23 mouse cellular contexts compared by ENCODE assay signal in genomic region chr13:94808596-94808995, GRCm38 (mm10). TPM values are rescaled to one million over a fixed set of nuclear protein-coding genes. Genes with fewer than 3 reads are reported as not detected.
A peak's percentile ranks its signal among the peaks of the same experiment; 100 is the strongest.
DNase-seq lines count a peak whose midpoint lies in the region; ATAC-seq lines count a peak whose summit lies in the region.
"Had no signal": no experiment of that assay in that cellular context is flagged by ENCODE, and none has a peak within 500 bp of the region (broad histone marks: within the 10 kb centered on the region; RNA-seq: fewer than 3 reads in every experiment).

No protein-coding gene starts in this region.

- H3K27ac ChIP-seq in embryonic facial prominence, embryonic 10.5 days (replicated peaks) = no peak overlapping the region
- H3K27ac ChIP-seq: embryonic facial prominence, embryonic 13.5 days; heart, embryonic 10.5 days; hindbrain, embryonic 12.5 days had no signal

- DNase-seq in frontal cortex, adult 2 months (ENCODE audit: extremely low spot score in 1 of 2, low spot score in 1 of 2) = peak; percentile 7 to 39
- DNase-seq in frontal cortex, postnatal 10 days (ENCODE audit: low spot score in 2 of 2) = no peak
- DNase-seq in 416B (ENCODE audit: low read depth) = peak; percentile 74
- peak; percentile 68 for DNase-seq in adipocyte (ENCODE audit: low spot score)
- DNase-seq in embryonic facial prominence, embryonic 10.5 days (ENCODE audit: low spot score) = no peak
- DNase-seq in right cerebral cortex, postnatal 25 days = no peak
- DNase-seq in retina, postnatal 1 day = no peak
- DNase-seq: adrenal gland, postnatal 10 days; cerebellum, adult 11-12 months; cerebellum, adult 9-10 months; cerebellum, postnatal 25 days; gastrocnemius, postnatal 36 days; heart, adult 18-20 months; heart, postnatal 10 days; heart, postnatal 4 days had no signal

- H3K36me3 ChIP-seq in embryonic facial prominence, embryonic 10.5 days (replicated peaks) = peaks cover 5% of the 10 kb centered on the region
- H3K36me3 ChIP-seq: embryonic facial prominence, embryonic 13.5 days; hindbrain, embryonic 12.5 days had no signal

- H3K27me3 ChIP-seq in embryonic facial prominence, embryonic 10.5 days (replicated peaks; ENCODE audit: low read depth, poor library complexity, severe bottlenecking) = no peaks in the 10 kb centered on the region
- H3K27me3 ChIP-seq: CH12.LX; embryonic facial prominence, embryonic 13.5 days; hindbrain, embryonic 12.5 days had no signal

- H3K4me1 ChIP-seq in embryonic facial prominence, embryonic 10.5 days = peaks cover 31% of the 10 kb centered on the region

- H3K9me3 ChIP-seq in embryonic facial prominence, embryonic 10.5 days = no peaks in the 10 kb centered on the region
- H3K9me3 ChIP-seq: embryonic facial prominence, embryonic 13.5 days; heart, embryonic 10.5 days; hindbrain, embryonic 12.5 days had no signal

- no peak overlapping the region for H3K4me3 ChIP-seq in embryonic facial prominence, embryonic 10.5 days
- H3K4me3 ChIP-seq: embryonic facial prominence, embryonic 13.5 days; heart, embryonic 10.5 days; hindbrain, embryonic 12.5 days had no signal

- ATAC-seq in megakaryocyte, adult 5-6 weeks (ENCODE audit: poor library complexity, severe bottlenecking) = 0 out of 2 replicates have a peak, but pooled peaks have one; percentile 22
- ATAC-seq: forebrain, embryonic 14.5 days; hindbrain, embryonic 16.5 days; inflammation-experienced regulatory T-cells, adult 6 months had no signal

RNA-seq across cellular contexts. Expression of gene Tbca, which starts 19.9 kb away (rescaled TPM):
- polyA plus RNA-seq in frontal cortex, adult 2 months (2012; rRNA removed) = 243 and 282 TPM in 2 replicates
- total RNA-seq in megakaryocyte, adult 5-6 weeks (2015) = 132 and 172 TPM in 2 replicates
- 114 and 136 TPM in 2 replicates for total RNA-seq in megakaryocyte, adult 5-6 weeks (2017)
- polyA plus RNA-seq in embryonic facial prominence, embryonic 10.5 days (2016; fragmentation: Nextera tagmentation; extraction: Ambion mirVana) = 289 and 292 TPM in 2 replicates

Comparison
In these comparisons a context has a peak if more than half of its experiments do, and no peak if none do; other contexts are left out.
1. DNase-seq: peak in frontal cortex, adult 2 months (2 of 2), 416B (single experiment) and adipocyte (single experiment); none in frontal cortex, postnatal 10 days (0 of 2), embryonic facial prominence, embryonic 10.5 days (single experiment), right cerebral cortex, postnatal 25 days (single experiment) and retina, postnatal 1 day (single experiment).